Mouse (Mus musculus) cortical plate, adult 2 months (tissue): Measurements from ENCODE around the gene Bach2.

ENCODE experiments used
- CTCF ChIP-seq: fragments of 200-500 bp; IDR thresholded peaks from 2 replicates; pipeline ENCODE4 v1.5.1; 2011; ENCODE audit warnings: mild to moderate bottlenecking, control low read depth, low read length; ENCODE audit not compliant: insufficient read depth; ENCODE audit errors: extremely low read depth
- POLR2A ChIP-seq: fragments of 200-500 bp; IDR thresholded peaks from 2 replicates; pipeline ENCODE4 v1.6.1; 2011; ENCODE audit warnings: mild to moderate bottlenecking, low read length, control low read depth; ENCODE audit not compliant: insufficient read depth; ENCODE audit errors: extremely low read depth

- TF ChIP-seq CTCF (no peak), POLR2A (no peak)
These were observed 39.4 kb upstream of the Bach2 start for GRCm38 (mm10) chr4:32199156-32199555.
